Mouse (Mus musculus): ENCODE measurements around the gene Srf.

The Srf gene

GRCm38 (mm10) chr17:46521174-46521573, 34.8 kb downstream of the Srf start:
- intact Hi-C loops (cut with DNase I): loop anchor here (10.0 kb wide), 1 partner anchor 194 kb away; the partner anchor contains the start of gene Pex6

- intact Hi-C loops (cut with DNase I): loop anchor here (10.0 kb wide), 1 partner anchor 194 kb away; the partner anchor contains the start of gene Pex6
Observed at GRCm38 (mm10) chr17:46520385-46520979, 35.5 kb downstream of the Srf start.

DNA sequence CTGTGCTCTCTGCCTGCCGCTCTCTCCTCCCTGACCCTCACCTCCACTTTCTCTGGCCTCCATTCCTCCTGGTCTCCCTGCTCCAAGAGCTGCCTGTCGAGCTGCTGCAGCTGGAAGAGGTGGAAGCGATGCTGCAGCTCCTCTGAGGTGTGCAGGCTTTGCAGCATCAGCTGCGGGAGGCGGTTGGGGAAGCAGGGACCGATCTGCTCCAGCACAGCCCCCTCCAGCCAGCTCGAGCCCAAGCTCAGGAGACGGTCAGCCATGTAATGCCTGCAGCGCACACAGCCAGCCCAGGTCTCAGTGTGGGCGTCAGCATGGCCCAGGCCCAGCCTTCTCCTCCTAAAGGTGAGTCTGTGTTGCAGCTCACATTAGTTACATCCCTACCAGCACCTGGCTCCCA, 36.0 kb downstream of the Srf start:
- intact Hi-C loops (cut with DNase I): loop anchor here (10.0 kb wide), 1 partner anchor 195 kb away; the partner anchor contains the start of gene Pex6

DNA sequence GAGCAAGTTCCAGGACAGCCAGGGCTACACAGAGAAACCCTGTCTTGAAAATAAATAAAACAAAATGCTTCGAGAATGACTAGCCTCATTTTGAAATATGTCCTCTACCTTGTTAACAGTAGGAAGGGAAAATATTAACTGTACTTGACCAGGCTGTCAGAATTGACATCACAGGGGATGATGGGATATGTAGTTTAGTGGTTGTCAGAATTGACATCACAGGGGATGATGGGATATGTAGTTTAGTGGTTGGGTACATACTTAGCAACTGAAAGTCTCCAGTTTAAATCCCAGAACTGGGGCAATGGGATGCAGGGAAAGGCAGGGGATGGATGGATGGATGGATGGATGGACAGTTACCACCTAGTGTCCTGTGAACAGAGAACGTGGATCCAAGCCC, 42.6 kb downstream of the Srf start:
- intact Hi-C loops (cut with DNase I): no loop called here

GRCm38 (mm10) chr17:46511059-46511710, 44.8 kb downstream of the Srf start:
- intact Hi-C loops (cut with DNase I): no loop called here

GRCm38 (mm10) chr17:46505617-46506016, 50.4 kb downstream of the Srf start:
- intact Hi-C loops (cut with DNase I): no loop called here

DNA sequence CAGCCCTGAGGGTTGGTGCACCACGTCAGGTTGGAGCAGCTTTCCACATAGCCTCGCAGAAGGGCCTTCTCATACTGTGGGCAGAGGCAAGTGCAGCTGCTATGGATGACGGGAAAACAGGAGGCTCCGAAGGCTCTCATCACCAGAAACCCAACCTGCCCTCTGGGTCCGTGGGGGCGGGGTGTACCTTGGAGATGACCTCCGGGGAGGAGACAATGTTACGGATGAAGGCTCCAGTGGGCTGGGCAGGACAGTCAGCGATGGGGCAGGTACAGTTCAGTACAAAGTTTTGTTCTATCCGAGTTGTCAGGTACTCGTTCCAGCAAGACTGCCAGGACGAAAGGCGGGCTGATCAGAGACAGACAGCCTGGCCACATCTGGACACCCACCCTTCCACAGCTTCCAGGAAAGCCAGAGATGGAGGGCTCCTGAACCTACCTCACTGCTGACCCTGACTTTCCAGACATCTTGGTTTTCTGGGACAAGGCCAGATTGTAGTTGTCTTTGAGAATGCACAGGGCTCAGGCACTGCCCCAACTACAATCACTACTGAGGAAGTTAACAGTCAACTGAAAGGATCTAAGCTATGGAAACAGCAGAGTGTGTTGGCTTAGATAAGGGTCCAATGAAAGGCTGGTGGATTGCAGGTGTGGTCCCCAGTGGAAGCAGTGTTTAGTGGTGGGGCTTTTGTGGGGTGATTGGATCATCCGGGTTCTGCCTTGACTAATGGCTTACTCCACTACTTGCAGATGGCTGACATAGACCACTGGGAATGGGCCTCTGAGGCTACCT, 51.9 kb downstream of the Srf start:
- intact Hi-C loops (cut with DNase I): no loop called here

DNA sequence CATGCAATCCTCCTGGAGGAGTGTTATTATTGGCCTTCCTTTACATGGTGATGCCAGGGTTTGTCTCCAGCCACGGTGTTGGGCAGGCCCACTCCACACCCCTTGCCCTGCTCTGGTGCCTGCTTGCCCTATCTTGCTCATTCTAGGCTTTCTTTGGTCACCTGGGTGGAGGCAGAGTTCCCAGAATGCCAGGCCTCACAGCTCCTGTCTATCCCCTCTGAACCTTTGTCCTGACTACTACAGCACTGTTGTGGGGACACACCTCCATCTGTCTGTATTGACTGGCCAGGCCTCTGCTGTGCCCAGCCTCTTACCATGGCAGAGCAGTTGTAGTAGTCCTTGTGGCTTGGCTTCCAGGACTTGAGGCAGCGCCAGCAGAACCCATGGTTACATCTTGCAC, 53.2 kb downstream of the Srf start:
- intact Hi-C loops (cut with DNase I): no loop called here

Small RNA genes within 50 kb of the gene (microRNA-seq; reads per million reads assigned to microRNA genes)
- gene Mir6976: 0.11 to 0.25 reads per million in 2 experiments
